Mouse (Mus musculus): ENCODE measurements around the gene Ppp1r3c.

- TF ChIP-seq CTCF (IDR thresholded peaks at IDR 0.05; ENCODE audit: borderline replicate concordance, control insufficient read depth, extremely low read depth, insufficient read depth, low read length, poor library complexity) (no peak), POLR2A (IDR thresholded peaks at IDR 0.05; ENCODE audit: control insufficient read depth, extremely low read depth, insufficient read depth, low read length, poor library complexity) (no peak)
Measured at GRCm38 (mm10) chr19:36693530-36693929, 42.9 kb downstream of the Ppp1r3c start.

Data from thymus, adult 2 months (tissue).